Mouse (Mus musculus) liver, embryonic 18 days (tissue): ENCODE data around the gene H2al2c. TPM values are rescaled to one million over a fixed set of nuclear protein-coding genes. Genes with fewer than 3 reads are reported as not detected.

Source experiments
- polyA plus RNA-seq: library from polyadenylated mRNA; depleted of rRNA; stranded (reverse); fragments of >200 nt; gene quantifications from 2 replicates; pipeline ENCODE4 v1.2.3, GENCODE M21; 2012; rRNA removed

H2al2c gene
- not detected in 2 replicates for polyA plus RNA-seq

GRCm38 (mm10) chrY:2598799-2599198, at the start of gene H2al2c:
Gene H2al2c, plus strand, starts transcription at chrY:2599099.

Other genes with a start within 250 kb of the H2al2c start
- gene Sry, start 64.6 kb downstream of the H2al2c start, polyA plus RNA-seq = not detected in 2 replicates
- gene H2al2b, start 121.6 kb downstream of the H2al2c start, polyA plus RNA-seq = not detected in 2 replicates
- not detected in 2 replicates for gene Gm4064, start 197.1 kb downstream of the H2al2c start, polyA plus RNA-seq
- gene Rbmy, start 231.6 kb downstream of the H2al2c start, polyA plus RNA-seq = not detected in 2 replicates
- 0.02 TPM in 1 of 2 replicates, not detected in the other for gene Gm10256, start 231.6 kb downstream of the H2al2c start, polyA plus RNA-seq